Mouse (Mus musculus) sigmoid colon, adult 10 weeks (tissue): ENCODE measurements around the gene C330007P06Rik. TPM values are rescaled to one million over a fixed set of nuclear protein-coding genes. Genes with fewer than 3 reads are reported as not detected.

ENCODE experiments used
- polyA plus RNA-seq: library from polyadenylated mRNA; stranded (reverse); fragments of 350-450 nt; fragmentation: Illumina TruSeq; extraction: RNeasy Lipid Tissue Mini Kit (QIAGEN cat#74804); gene quantifications from one replicate; pipeline ENCODE4 v1.2.3, GENCODE M21; 2014; ENCODE audit warnings: low read depth, low replicate concordance

C330007P06Rik gene
- polyA plus RNA-seq: 90.6 TPM

GRCm38 (mm10) chrX:36873765-36874164 lies at the start of gene C330007P06Rik, which contains the start of gene Ube2a:
TSS of gene C330007P06Rik (minus strand) at chrX:36874111.
TSS of gene Ube2a (plus strand) at chrX:36873900.

DNA sequence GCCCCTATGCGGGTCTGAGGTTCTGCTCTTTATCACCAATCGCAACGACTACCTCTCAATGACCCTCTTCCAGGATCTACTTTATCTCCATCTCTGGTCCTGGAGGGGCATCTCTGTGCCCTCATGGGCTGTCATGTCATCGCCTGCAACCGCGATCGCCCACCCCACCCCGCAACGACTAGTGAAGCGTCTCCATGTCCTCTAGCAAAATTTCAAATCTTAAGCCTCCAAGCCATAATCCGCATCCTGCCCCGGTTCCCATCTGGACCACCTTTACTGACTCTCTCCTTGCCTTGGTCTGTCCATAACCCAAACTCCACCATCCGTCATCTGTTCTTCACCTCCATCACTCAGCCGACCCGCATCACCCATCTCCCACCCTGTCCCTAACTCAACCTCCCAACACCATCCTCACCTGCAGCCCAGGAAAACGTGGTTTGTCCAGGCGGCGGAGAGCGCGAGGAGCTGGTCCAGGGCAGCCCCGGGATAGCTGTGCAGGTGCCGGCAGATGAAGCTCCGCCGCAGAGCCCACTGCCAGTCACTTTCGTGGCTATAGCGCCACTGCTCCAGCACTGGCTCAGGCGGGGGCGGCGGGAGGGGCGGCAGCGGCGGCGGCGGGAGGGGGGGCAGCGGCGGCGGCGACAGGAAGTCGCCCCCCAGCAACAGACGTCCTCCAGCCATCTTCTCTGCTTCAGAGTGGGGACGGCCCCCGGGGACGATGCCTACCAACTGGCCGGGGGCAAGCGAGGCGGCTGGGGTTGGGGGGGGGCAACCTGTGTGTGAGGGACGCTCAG lies 28.6 kb upstream of the C330007P06Rik start, which contains the start of gene Nkrf:
Gene Nkrf, minus strand, starts transcription at position 579 of the 794 bp plus-strand sequence.

GRCm38 (mm10) chrX:36795424-36796162 lies 78.3 kb downstream of the C330007P06Rik start, which contains the start of gene Slc25a5:
TSS of gene Slc25a5 (plus strand) at chrX:36795651.

Other genes starting within 250 kb of the C330007P06Rik start
- gene Akap17b, start 228.7 kb downstream of the C330007P06Rik start, polyA plus RNA-seq: 5.7 TPM
- gene Slc25a43, start 130.5 kb downstream of the C330007P06Rik start, polyA plus RNA-seq: 1.3 TPM
- 1,886 TPM for gene Slc25a5, start 78.5 kb downstream of the C330007P06Rik start, polyA plus RNA-seq
- 190 TPM for gene Ube2a, start 211 bp downstream of the C330007P06Rik start, polyA plus RNA-seq
- 15.9 TPM for gene Nkrf, start 28.8 kb upstream of the C330007P06Rik start, polyA plus RNA-seq
- gene Sept6, start 117.7 kb upstream of the C330007P06Rik start, polyA plus RNA-seq: 17.8 TPM
- gene Sowahd, start 174.7 kb upstream of the C330007P06Rik start, polyA plus RNA-seq: not detected
- gene Rpl39, start 211.3 kb upstream of the C330007P06Rik start, polyA plus RNA-seq: 1,455 TPM
- gene Upf3b, start 236.2 kb upstream of the C330007P06Rik start, polyA plus RNA-seq: 136 TPM